Mouse (Mus musculus) kidney, adult 9 months (tissue): ENCODE data around the gene Fbxo44.
A peak's percentile ranks its signal among the peaks of the same experiment; 100 is the strongest.

Experiments
- DNase-seq: peaks from one replicate; pipeline ENCODE4 v3.0.0; 2022

Fbxo44 gene

GRCm38 (mm10) chr4:148164461-148164860 lies 4.2 kb upstream of the Fbxo44 start:
- no peak for DNase-seq

- DNase-seq, result peak; percentile 88
These were observed 3.7 kb upstream of the Fbxo44 start for GRCm38 (mm10) chr4:148164002-148164439.

GRCm38 (mm10) chr4:148159544-148160435 lies 492 bp downstream of the Fbxo44 start:
- DNase-seq, result peak; percentile 97

GRCm38 (mm10) chr4:148158436-148159348 lies 1.6 kb downstream of the Fbxo44 start:
- peak; percentile 44 for DNase-seq

- peak; percentile 60 for DNase-seq
These were observed 5.3 kb downstream of the Fbxo44 start for GRCm38 (mm10) chr4:148154982-148155381.

GRCm38 (mm10) chr4:148154006-148154405 lies 6.3 kb downstream of the Fbxo44 start:
- DNase-seq, result no peak

GRCm38 (mm10) chr4:148152547-148152946 lies 7.7 kb downstream of the Fbxo44 start:
- DNase-seq, result no peak

- DNase-seq, result peak; percentile 87
These were observed 8.8 kb downstream of the Fbxo44 start, which contains the start of gene Fbxo6 for GRCm38 (mm10) chr4:148151267-148152168. Fbxo6 (minus strand) TSS chr4:148152140.

GRCm38 (mm10) chr4:148150953-148151266 lies 9.4 kb downstream of the Fbxo44 start:
- DNase-seq, result no peak

GRCm38 (mm10) chr4:148150242-148150641 lies 10.0 kb downstream of the Fbxo44 start:
- DNase-seq, result no peak

- DNase-seq, result no peak
These were observed 10.7 kb downstream of the Fbxo44 start for GRCm38 (mm10) chr4:148149540-148149939.

- no peak for DNase-seq
These were observed 12.6 kb downstream of the Fbxo44 start for GRCm38 (mm10) chr4:148147714-148148113.

- DNase-seq, result no peak
These were observed 16.6 kb downstream of the Fbxo44 start for GRCm38 (mm10) chr4:148143721-148144120.

- peak; percentile 97 for DNase-seq
These were observed 19.9 kb downstream of the Fbxo44 start for GRCm38 (mm10) chr4:148140098-148141011.

GRCm38 (mm10) chr4:148139767-148140097 lies 20.6 kb downstream of the Fbxo44 start:
- DNase-seq, result no peak

GRCm38 (mm10) chr4:148137503-148137902 lies 22.8 kb downstream of the Fbxo44 start:
- DNase-seq, result no peak

- DNase-seq, result no peak
These were observed 25.3 kb downstream of the Fbxo44 start for GRCm38 (mm10) chr4:148134988-148135387.

- no peak for DNase-seq
These were observed 28.7 kb downstream of the Fbxo44 start for GRCm38 (mm10) chr4:148131497-148132081.

GRCm38 (mm10) chr4:148130561-148131413 lies 29.5 kb downstream of the Fbxo44 start, which contains the start of gene Draxin:
Draxin (minus strand) TSS chr4:148130698.
- DNase-seq, result peak; percentile 35

- DNase-seq, result no peak
These were observed 30.1 kb downstream of the Fbxo44 start, which contains the start of gene Mad2l2 for GRCm38 (mm10) chr4:148130133-148130532. Mad2l2 (plus strand) TSS chr4:148130384.
